Mouse (Mus musculus): ENCODE data around the gene Ddx58. TPM values are rescaled to one million over a fixed set of nuclear protein-coding genes. Genes with fewer than 3 reads are reported as not detected.

The Ddx58 gene
- total RNA-seq, 4 experiments from 2014 or later, result 34.0 to 40.5 (median 37.5) TPM

DNA sequence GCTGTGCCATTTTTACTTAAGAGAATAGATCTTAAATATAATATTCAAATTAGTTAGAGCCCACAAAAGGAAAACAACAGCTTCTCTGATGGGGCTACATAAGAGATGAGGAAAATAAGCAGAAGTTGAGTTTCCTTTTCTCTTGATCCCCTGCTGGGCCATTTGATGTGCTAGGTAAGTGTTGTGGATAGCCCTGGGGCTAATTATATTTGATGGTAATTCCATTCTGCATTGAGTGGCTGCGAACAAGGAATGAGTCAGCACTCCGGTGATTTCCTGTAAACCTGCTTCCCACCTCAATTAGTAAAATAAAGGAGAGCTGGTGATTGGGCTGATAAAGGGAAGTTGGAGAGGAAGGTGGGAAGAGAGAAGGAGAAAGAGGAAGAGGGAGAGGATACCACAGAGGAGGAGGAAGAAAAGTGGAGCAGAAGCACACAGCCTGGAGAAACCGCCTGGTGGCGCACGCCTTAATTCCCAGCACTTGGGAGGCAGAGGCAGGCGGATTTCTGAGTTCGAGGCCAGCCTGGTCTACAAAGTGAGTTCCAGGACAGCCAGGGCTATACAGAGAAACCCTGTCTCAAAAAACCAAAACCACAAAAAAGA is 6.5 kb downstream of the Ddx58 start:
- DNase-seq, result no peak

DNA sequence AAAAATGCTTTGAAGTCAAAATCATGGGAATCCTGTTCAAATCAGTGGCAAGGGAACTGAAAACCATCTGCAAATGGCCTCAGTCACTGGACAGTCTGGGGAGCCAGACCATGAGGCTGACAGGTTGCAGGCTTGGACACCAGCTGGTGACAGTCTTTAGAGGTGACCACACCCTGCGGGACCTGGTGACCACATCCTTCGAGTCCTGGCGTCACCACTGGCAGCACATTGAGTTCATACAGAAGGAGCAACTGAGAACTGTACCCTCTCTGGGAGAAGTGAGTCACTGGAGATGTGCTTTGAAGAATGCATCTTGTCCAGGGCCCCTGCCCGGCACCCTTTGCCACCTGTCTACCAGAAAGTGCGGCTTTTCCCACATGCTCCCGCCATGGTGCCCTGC is 9.9 kb downstream of the Ddx58 start:
- no peak for DNase-seq

DNA sequence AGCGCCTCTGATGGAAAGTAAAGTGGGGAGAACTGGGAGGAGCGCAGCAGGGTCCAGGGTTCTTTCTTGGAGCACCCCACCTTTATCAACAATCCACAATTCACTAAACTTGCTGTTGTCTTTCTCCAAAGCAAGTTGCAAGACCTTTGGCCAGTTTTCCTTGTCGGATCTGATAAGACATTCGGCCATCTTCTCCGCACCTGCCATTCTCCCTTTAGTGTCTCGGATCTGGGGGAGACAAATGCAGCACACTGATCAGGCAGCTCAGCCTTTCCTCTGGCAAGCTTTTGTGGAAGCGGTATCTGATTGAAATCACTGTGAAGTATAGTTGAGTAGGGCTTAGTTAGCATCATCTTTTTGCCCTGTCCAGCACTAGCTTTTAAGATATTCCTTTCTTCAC is 11.7 kb downstream of the Ddx58 start:
- no peak for DNase-seq

DNA sequence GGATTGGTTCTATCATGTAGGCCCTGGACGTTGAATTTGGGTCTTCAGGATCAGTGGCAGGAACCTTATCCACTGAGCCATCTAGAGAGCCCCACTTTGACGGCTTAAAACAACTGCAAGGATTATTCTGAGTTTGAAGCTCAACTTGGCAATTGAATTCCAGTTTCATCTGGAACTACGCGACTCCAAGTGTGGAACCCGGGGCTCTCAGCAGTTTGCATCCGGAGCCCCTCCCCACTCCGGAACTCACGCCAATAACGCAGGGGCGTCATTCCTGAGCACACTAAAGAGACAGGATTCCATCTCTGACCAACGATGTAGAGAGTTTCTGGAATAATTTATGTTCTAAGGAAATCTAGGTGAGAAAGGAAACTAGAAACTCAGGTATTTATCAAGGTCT is 12.5 kb downstream of the Ddx58 start:
- DNase-seq, result no peak

DNA sequence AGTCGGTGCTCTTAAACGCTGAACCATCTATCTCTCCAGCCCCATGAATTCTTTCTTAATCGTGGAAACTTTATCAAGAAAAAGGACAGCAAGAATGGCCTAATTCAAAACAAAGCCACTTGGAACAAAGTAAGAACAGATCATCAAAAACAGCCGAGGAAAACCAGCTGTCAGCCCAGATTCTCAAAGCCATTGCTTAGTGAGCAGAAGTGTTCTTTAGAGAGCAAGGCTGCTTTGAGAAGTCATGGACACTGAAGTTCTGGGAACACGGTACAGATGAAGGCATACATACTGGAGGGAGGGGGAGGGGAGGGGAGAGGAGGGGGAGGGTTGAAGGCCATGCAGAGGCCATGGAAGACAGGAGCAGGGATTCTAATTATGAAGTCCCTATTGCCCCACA is 13.5 kb downstream of the Ddx58 start:
- DNase-seq, result no peak

DNA sequence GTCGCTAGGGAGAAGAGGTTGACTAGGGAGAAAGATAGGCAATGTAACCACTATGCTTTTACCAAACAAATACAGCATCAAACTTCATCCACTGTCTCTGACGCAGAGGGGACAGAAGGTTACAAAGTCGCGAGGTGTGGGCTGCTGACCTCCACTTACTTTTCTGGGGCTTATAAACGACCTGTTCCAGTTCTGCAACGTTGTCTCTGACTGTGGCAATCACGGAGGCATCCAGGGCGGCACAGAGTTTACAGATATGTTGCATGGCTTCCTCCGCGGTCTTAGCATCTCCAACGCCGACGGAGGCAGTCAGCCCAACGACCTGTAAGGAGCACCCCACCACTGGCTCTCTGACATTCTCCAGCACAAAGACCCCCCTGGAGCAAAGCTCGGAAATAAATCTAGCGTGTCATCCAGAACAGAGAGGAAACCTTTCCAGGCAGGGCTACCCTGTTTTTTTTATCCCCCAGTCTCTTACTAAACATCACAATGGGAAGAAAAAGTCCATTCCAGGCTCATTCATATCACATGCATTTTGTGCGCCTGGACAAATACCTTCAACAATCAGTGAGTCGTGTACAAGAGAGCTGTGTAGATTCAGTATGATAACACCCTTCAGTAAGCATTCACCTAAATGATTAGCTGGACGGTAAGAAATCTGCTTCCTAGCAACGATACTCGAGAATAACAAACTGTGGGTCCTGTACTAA is 17.6 kb downstream of the Ddx58 start:
- DNase-seq, result no peak

DNA sequence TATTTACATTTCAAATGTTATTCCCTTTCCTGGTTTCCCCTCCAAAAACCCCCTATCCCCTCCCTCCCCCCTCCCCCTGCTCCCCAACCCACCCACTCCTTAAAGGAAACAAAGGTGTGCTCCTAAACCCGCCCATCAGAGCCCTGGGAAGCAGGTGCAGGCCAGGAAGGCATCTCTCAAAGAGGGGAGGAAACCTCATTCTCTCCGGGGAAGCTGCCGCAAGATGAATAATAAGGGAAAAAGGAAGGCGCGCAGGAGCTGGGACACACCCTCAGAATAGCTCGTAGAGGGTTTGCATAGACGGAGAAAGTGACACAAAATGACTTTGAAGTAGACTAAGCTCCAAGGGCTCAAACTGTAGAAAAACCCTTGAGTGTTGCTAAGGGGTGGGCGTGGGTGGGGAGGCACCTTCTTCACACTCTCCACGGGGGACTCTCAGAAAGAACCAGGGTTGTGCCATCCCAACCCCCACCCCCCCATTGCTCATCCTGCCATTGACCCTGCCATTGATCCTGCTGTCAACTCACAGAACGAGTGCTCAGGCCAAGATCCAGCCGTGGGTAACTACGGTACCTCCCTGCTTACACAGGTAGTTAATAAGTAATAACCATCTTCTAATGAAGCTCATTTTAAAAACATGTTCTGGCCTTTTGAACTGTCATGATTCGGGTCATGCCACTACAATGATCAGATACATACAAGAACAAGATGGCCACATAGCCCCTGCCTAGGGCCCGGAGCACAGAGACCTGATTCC is 18.4 kb downstream of the Ddx58 start:
- no peak for DNase-seq

DNA sequence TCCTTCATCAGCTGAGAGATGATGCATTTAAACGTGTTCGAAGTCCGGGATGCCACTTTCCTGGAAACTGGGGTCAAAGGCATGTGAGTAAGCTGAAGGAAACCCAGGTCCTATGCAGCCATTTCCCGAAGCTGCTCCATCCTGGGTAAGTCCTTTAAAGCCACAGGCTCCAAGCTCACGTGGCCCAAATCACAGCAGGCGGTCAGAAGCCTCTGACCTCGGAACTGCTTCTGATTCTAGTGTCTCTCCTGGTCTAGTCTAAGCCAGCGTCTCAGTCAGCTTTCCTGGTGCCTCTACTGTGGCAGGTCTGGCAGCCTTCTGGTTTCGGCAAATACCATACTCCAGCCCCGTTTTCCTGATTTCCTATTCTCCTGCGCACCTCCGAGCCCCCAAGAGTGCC is 19.2 kb downstream of the Ddx58 start:
- no peak for DNase-seq

DNA sequence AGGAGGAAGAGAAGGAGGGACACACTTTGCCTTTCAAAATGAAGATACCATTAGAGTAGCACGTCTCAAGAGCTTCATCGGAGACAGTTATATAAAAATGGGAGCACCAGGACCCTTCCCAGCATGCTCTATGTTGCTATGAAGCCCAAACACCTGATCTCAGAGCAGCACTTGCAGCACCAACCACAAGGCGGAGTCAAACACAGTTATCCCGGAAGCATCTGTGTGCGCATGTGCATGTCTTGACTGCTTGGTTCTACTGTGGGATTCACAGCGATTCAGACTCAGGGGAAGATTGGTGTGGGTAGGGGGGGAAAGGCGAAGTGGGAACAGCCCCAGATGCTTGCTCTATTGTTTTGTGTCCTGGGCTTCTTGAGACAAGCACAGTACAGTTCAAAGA is 21.2 kb downstream of the Ddx58 start:
- DNase-seq, result no peak

DNA sequence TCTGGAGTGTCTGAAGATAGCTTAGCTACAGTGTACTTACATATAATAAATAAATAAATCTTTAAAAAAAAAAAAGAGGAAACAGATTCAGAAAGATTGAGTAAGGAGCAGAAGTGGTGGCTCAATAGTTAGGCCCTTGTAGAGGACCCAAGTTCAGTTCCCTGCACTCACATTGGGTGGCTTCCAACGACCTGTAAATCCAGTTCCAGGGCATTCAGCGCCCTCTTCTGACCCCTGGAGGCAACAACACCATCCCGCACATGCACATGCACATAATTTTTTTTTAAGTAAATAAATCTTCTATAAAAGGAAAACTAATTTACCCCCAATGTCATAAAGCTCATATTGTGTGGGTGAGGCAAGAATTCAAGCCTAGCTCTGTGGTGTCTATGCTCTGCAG is 21.7 kb downstream of the Ddx58 start:
- DNase-seq, result no peak

DNA sequence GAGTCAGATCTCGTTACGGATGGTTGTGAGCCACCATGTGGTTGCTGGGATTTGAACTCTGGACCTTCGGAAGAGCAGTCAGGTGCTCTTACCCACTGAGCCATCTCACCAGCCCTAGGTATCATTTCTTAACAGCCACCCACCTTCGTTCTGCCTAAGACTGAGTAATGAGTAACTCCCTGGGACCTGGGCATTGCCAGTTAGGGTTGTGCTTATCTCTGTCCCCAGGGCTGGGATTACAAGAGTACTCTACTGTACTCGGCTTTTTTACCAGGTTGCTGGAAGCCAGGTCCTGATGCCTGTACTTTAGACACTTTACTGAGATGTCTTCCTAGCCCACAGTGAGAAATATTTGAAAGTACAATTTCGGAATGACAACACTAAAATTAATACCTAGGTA is 27.5 kb downstream of the Ddx58 start:
- no peak for DNase-seq

DNA sequence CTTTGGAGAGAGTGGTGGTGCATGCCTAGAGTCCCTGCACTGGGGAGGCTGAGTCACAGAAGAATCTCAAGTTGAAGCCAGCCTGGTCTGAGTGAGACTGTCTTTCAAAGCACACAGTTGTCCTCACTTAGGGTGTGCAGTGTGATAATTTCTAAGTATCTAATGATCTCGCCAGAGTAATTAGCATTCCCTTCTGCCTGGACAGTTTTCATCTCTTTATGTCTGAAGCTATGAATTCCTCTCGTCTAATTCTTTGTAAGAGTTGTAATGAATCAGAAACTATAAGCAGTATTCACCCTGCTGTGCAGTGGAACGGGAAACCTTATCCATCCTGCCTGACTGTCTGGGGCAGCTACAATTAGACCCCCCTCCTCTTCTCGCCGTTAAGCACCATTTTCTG is 31.9 kb downstream of the Ddx58 start:
- DNase-seq, result no peak

DNA sequence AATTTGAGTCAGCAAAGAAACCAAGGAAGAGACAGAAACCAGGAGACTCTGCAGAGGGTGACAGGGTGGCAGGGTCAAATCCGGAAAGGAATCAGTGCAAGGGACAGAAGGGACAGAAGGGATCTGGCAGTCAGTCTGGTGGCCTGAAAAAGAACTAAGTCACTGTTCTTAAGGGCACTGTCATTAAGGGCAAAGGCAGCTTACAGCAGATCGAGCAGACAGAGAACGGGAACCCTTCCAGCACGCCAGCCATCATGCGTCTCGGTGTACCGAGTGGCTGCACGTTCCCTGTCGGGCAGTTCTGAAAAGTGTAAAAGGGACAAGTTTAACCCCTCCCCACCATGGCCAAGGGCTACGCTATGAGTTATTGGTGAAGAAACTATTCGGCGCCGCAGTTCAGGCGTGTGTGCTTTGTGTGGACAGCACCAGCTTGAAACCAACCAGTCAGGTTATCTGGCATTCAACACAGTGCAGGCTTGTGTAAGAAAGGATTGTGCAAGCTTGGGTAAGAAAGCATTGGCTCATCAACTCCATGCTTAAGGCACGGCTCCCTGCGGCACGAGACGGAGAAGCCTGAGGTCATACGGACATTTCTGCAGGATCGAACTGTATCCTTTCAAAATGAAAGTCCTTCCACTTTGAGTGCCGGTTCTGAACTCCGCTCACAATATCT is 34.3 kb downstream of the Ddx58 start:
- peak; percentile 28 for DNase-seq

DNA sequence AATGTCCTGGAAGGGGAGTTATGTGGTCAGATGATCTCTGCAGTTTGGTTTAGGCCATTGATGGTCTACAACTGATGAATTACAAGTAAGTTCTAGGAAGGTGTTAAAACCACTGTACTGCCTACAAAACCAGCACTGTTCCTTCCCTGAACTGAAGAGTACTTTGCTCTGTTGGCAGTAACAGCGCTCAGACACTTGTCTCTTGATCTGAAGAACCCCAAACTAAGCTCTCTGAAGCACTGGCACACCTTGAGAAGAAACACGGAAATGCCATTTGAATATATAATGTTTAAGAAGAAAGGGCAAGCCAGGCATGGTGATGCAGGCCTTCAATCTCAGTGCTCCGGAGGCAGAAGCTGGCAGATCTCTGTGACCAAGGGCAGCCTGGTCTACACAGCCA is 35.3 kb downstream of the Ddx58 start:
- DNase-seq, result no peak

DNA sequence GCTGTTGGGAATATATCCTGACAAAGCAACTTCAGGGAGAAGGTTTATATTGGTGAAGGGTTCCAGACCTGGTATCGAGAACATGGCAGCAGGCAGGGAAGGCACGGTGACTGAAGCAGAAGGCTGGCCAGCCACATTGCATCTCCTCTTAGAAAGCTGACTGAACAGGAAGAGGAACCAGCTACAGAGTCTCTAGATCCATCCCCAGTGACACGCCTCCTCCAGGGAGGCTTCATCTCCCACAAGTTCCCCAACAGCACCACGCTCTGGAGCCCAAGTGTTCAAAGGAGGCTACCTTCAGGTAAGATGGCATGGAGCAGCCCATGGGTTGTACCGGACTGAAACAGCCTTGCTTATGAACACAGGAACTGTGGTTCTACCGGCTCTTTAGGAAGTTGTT is 37.4 kb downstream of the Ddx58 start:
- no peak for DNase-seq

DNA sequence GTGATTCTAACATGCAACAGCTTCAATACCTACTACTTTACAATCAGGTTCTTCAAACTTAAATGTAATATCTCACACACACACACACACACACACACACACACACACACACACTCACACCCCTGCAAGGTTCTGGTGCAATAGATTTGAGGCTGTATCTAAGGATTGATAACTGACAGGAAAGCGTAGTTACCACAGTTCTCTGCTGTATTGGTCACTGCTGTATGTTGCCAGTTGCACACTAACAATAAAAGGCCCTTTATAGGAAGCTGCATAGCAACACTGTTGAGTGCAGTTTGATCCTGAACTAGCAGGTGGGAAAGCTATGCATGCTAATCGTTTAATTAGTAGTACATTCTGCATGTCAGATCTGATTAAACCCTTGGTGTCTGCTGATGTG is 44.3 kb downstream of the Ddx58 start:
- DNase-seq, result no peak

DNA sequence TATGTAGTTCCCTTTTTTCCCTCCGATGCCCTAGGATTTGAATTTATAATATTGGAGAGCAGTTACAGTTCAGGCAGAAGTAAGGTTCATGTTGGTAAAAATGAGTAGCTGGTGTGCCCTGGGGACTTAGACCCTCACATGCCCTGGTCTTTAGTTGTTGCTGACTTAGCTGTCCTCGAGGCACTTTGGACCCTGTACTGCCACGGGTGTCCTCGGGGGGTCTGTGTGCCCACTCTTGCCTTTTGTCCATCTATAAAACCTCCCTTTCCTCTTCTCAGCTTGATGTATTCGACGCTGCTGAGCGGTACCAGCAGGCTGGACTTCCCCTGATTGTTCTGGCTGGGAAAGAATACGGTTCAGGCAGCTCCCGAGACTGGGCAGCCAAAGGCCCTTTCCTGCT is 46.2 kb downstream of the Ddx58 start:
- DNase-seq, result no peak

DNA sequence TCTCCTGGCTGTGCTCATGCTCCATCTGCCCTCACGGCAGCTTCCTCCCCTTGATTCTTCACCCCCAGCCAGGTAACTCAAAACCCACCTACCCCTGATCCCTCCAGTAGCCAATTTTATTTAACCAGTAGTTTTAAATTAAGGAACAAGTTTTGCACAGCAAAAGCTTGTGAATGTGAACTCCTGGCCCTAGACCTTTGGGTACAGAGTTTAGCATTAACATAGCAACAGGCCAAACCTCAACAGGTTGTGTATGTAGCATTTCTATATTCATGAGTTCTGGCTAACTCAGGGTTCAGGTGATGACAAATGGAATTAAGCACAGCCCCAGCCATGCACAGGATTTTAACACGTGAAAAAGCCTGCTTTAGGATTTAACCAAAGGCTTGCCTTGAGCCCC is 47.4 kb downstream of the Ddx58 start:
- no peak for DNase-seq

DNA sequence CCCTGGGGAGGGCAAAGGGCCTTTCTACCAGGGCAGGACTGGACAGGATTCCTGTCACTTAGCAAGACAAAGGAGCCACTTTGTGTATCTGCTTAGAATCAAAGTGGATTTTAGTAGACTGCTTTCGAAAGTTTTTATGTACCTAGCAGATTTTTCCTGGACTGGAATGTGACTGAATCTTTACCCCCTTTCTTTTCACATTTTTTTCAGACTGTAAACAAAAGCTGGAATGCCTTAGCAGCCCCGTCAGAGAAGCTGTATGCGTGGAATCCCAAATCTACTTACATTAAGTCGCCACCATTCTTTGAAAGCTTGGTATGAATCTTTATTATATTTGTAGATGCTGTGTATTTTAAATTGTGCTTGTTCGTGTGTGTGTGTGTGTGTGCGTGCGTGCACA is 51.7 kb downstream of the Ddx58 start:
- DNase-seq, result no peak

DNA sequence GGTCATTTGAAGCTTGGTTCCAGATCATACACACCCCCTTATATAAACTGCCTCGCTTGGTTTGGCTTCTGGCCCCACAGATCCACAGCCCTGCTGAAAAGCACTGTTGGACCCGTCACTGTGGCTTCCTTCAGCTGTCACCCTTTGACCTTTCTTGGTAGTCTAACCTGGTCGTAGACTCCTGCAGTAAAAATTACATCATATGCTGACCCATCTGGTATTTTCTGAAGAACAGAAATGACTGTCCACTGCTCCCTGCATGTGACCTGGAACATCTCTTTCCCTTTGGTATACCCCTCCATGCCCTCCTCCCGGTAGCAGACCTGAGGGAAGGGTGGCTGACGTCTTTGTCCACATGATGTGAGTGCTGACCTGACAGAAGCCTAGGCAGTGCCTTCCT is 55.2 kb downstream of the Ddx58 start:
- no peak for DNase-seq

DNA sequence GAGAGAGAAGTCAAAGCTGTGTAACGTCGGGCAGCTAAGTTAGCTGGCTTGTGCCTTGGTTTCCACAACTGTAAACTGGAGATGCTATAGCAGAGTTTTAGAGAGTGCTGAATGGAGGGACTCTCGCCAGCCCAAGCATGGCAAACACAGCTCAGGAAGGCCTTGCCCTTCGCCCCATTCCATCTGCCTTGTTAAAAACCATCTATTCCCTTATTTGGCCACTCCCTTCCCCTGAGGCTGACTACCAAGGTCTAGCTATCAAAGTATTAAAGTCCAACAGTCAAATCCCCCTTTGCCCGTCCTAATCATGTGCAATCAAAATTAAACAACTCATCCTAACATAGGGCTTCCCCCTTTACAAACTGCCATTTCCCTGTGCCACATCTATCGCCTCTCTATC is 55.8 kb downstream of the Ddx58 start:
- no peak for DNase-seq

DNA sequence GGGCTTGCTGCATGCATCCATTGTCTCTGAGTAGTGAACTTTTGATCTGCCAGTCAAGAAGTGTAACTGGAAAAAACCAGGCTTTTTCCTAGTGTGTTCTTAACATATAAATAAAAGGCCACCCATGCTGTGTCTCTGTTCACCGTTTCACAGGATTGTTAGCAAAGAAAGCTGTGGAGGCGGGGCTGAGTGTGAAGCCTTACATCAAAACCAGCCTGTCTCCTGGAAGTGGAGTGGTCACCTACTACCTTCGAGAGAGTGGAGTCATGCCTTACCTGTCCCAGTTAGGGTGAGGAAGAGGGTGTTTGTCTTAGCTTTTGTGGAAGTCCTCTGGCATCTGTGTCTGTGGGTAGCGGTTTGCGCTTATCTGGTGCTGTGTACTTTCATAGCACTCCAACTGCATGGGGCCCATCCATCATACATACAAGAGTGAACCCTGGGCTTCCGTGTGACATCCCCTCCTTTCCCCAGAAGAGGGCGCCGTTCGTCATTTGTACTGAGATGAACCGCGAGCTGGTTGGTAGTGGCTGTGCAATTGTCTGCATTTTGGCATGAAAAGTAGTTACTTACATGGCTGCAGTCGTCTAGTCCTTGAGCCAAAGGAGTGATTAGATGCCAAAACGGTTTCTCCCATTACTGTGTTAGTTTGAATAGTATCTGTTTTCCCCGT is 56.8 kb downstream of the Ddx58 start:
- peak; percentile 55 for DNase-seq

DNA sequence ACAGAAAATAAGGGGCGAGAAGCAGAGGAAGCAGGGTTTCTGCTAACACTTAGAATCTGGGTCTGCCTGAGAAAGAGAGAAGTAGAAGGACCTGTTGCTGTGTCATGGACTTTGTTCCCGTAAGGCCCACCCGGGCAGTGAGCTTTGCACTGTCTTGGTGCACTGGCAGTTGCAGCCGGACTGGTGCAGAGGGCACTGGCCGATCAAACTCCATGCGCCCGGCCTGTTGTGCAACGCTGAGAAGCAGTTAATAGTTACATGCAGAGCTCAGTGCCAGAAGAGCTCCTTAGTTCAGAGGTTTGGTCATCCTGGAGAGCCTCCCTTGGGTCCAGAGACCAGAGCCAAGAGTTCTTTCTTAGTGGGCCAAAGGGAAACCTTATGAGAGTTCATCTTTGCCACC is 57.9 kb downstream of the Ddx58 start:
- DNase-seq, result no peak

Measured in adrenal gland, adult 8-10 months (tissue).